Mouse (Mus musculus) Patski (cell line): ENCODE data around the gene Armc9. TPM values are rescaled to one million over a fixed set of nuclear protein-coding genes. Genes with fewer than 3 reads are reported as not detected.

ENCODE experiments used
- ATAC-seq: fragments of 100-300 bp; one replicate; pipeline ENCODE4 v1.8.0; 2021
- CTCF ChIA-PET: fragments of 350-600 bp; sonication (Branson Sonifier 250); formaldehyde crosslinking; loops from one replicate; lab custom pipeline; 2022; ENCODE audit warnings: inconsistent platforms; lab: Charles Lee
- POLR2A ChIA-PET: fragments of 350-600 bp; sonication (Branson Sonifier 250); formaldehyde crosslinking; loops from one replicate; lab custom pipeline; 2022; ENCODE audit warnings: antibody characterized with exemption, inconsistent platforms; lab: Charles Lee
- DNase-seq: peaks from one replicate; pipeline ENCODE4 v3.0.0-alpha.2; 2011; ENCODE audit warnings: low read depth, low spot score
- H3K27me3 ChIP-seq: fragments of 371-371 bp; one replicate; pipeline ENCODE4 v1.5.1; 2021
- CTCF ChIP-seq: fragments of 100-300 bp; IDR thresholded peaks from one replicate; pipeline ENCODE4 v1.5.1; 2021
- in situ Hi-C: fragments of 300-500 bp; cut with MboI; formaldehyde crosslinking; loops from 3 replicates; pipeline ENCODE4 v1.11.1; 2018; ENCODE audit warnings: low pct_unique_long_range_greater_than_20kb, mixed read lengths
- polyA plus RNA-seq: library from polyadenylated mRNA; unstranded; gene quantifications from one replicate; pipeline ENCODE4 v1.2.3, GENCODE M21; 2021

Armc9 gene
- polyA plus RNA-seq, 1 experiment from 2014 or later, result 34.2 TPM

DNA sequence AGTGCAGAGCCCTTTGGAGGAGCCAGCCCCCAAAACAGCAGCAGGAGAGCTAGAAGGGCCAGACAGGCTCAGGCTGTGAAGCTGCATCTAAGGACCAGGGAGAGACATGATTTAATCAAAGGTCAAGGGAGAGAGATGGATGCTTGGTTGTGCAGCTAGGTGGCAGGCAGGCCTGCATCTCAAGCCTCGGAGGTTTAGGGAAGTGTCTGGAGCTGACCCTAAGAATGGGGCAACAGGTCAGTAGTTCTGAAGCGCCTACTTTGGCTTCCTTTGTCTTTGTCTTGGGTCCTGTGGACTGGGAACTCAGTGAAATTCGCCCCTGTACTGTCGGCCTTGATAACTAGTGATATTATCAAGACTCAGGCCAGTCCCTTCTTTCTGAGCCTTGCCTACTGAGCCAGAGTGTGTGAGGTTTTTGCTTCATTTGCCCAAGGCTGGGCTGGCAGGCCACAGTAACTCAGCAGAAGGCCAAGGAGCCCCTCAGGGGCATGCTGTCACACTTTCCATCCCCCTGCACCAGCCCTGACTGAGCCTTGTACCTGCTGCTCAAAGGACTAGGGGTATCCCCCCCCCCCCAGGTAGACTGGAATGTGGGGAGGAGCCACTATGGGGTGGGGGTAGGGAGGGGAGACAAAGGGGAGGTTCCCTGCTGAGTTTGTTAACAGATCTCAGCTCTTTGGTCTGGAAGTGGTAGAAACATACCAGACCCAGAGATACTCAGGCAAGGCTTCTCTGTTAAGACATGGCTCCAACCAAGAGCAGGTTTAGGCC is 153.5 kb downstream of the Armc9 start:
- TF ChIP-seq CTCF, result no peak
- no peak for DNase-seq
- peaks cover 17% of the 10 kb centered on the region for H3K27me3 ChIP-seq
- POLR2A ChIA-PET, result no interaction called here
- CTCF ChIA-PET, result interaction anchor here (2.0 kb wide), 1 partner anchor 17 kb away, joined by 4 read pairs; no protein-coding TSS in a partner anchor
- in situ Hi-C loops, result no loop called here
- ATAC-seq, result no peak

DNA sequence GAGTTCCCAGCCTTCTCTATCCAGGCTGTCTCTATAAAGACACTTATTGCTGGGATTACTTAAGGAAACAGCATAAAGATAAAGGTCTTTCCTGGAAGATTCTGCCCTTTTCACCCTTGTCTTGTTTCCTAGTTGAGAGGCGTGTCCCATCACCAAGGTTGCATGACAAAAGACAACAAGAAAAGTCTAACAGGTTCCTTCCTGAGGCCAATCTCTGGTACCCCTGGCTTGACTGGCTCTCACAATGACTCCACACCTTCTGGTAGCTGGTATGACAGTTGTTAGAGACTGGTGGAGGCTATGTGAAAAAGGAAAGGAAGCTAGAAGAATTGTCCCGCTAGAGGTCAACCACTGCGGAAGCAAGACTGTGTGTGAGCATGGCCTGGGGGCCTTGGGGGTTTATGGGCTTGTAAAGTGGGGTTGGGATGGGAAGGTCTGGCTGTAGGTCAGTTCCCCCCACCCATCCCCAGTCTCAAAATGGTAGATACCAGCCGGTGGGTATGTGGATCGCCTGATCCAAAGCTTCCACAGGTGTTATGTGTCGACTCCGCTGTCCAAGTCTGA is 154.8 kb downstream of the Armc9 start:
- no peak for ATAC-seq
- CTCF ChIA-PET, result no interaction called here
- in situ Hi-C loops, result no loop called here
- H3K27me3 ChIP-seq, result peaks cover 11% of the 10 kb centered on the region
- no peak for DNase-seq
- TF ChIP-seq CTCF, result no peak
- POLR2A ChIA-PET, result no interaction called here

DNA sequence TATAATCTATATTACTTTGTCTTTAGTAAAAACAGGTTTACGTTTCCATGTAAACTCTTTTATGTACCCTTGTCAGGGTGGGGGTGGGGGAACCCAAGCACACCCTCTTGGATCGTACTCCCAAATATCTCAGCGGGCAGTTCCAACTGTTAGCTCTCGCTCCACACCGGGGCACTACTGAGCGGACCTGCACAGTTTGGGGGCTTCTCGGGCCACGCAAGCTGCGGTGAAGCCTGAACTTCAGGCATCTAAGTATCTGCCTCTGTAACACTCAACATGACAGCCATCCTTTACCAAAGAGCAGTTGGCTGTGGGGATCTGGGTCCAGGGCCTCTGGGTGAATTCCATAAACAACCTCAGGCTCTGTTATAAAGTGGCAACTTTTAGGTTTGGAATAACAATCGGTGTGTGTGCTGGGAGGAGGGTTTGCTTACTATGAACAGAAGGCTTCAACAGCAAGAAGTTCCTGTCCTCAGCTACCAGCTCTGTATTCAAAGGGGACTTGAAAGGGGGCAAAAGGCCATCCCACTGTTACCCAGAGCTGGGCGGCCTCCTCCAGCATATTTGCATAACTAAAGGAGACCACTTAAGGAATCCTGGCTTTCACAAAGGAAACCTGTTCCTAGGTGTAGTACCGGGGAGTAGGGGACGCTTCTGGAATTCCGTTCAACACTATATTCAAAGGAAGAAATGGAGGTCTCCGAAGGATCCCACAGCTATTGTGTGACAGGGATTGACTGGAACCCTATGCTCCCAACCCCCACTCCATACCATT is 156.1 kb downstream of the Armc9 start:
- ChIA-PET POLR2A (no interaction called here), CTCF (interaction anchor here (1.4 kb wide), 1 partner anchor 13 kb away, joined by 4 read pairs; no protein-coding TSS in a partner anchor)
- DNase-seq, result no peak
- no peak for ATAC-seq
- in situ Hi-C loops, result no loop called here
- TF ChIP-seq CTCF, result no peak
- H3K27me3 ChIP-seq, result peaks cover under 1% of the 10 kb centered on the region

- POLR2A ChIA-PET, result interaction anchor here (0.6 kb wide), 2 partner anchors 7 to 37 kb away, joined by 3 read pairs; no protein-coding TSS in a partner anchor
- CTCF ChIA-PET, result interaction anchor here (1.4 kb wide), 1 partner anchor 14 kb away, joined by 4 read pairs; no protein-coding TSS in a partner anchor
- DNase-seq (no peak), ATAC-seq (no peak)
- in situ Hi-C loops, result no loop called here
- H3K27me3 ChIP-seq, result no peaks in the 10 kb centered on the region
- TF ChIP-seq CTCF, result no peak
These were observed 157.0 kb downstream of the Armc9 start for GRCm38 (mm10) chr1:86311467-86312005.

DNA sequence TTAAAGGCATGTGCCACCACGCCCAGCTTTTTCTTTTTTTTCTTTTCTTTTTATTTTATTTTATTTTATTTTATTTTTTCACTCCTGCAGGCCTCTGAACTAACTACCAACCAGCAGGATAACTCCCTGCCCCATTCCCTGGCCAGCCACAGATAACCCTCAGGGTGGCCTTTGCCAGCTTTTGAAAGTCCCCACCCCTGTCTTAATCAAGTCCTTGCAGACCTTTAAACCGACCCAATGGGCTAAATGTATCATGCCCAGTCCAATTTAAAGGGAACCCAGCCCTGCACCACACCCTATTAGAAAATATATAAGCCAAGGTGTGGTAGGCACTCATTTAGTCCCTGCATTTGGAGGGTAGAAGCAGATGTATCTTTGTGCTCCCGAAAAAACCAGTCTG is 157.7 kb downstream of the Armc9 start:
- in situ Hi-C loops, result no loop called here
- H3K27me3 ChIP-seq, result no peaks in the 10 kb centered on the region
- ATAC-seq (no peak), DNase-seq (no peak)
- no peak for TF ChIP-seq CTCF
- POLR2A ChIA-PET, result interaction anchor here (0.6 kb wide), 2 partner anchors 8 to 36 kb away, joined by 3 read pairs; no protein-coding TSS in a partner anchor
- CTCF ChIA-PET, result interaction anchor here (1.4 kb wide), 1 partner anchor 15 kb away, joined by 4 read pairs; no protein-coding TSS in a partner anchor

GRCm38 (mm10) chr1:86313096-86313771 is 158.7 kb downstream of the Armc9 start:
- ChIA-PET CTCF (no interaction called here), POLR2A (no interaction called here)
- no peak for DNase-seq
- no peak for ATAC-seq
- in situ Hi-C loops, result no loop called here
- TF ChIP-seq CTCF, result no peak
- no peaks in the 10 kb centered on the region for H3K27me3 ChIP-seq

GRCm38 (mm10) chr1:86313772-86314125 is 159.2 kb downstream of the Armc9 start:
- DNase-seq (no peak), ATAC-seq (no peak)
- no peak for TF ChIP-seq CTCF
- in situ Hi-C loops, result no loop called here
- POLR2A ChIA-PET, result no interaction called here
- H3K27me3 ChIP-seq, result no peaks in the 10 kb centered on the region
- CTCF ChIA-PET, result no interaction called here

- ATAC-seq (no peak), DNase-seq (no peak)
- POLR2A ChIA-PET, result no interaction called here
- no peaks in the 10 kb centered on the region for H3K27me3 ChIP-seq
- in situ Hi-C loops, result no loop called here
- CTCF ChIA-PET, result no interaction called here
- TF ChIP-seq CTCF, result no peak
These were observed 166.3 kb downstream of the Armc9 start for GRCm38 (mm10) chr1:86320822-86321413.

Other genes starting within 250 kb of the Armc9 start
- 0.09 TPM for gene 4933407L21Rik, start 226.3 kb upstream of the Armc9 start, polyA plus RNA-seq
- gene Gpr55, start 193.8 kb upstream of the Armc9 start, polyA plus RNA-seq, result not detected
- not detected for gene Spata3, start 138.0 kb upstream of the Armc9 start, polyA plus RNA-seq
- gene 2810459M11Rik, start 108.9 kb upstream of the Armc9 start, polyA plus RNA-seq, result not detected
- gene Psmd1, start 90.4 kb upstream of the Armc9 start, polyA plus RNA-seq, result 165 TPM
- gene Htr2b, start 42.8 kb upstream of the Armc9 start, polyA plus RNA-seq, result 0.09 TPM
- gene Gm21972, start 21.1 kb upstream of the Armc9 start, polyA plus RNA-seq, result 18.1 TPM
- 0.14 TPM for gene B3gnt7, start 148.1 kb downstream of the Armc9 start, polyA plus RNA-seq
- 419 TPM for gene Ncl, start 204.6 kb downstream of the Armc9 start, polyA plus RNA-seq